Mouse (Mus musculus): ENCODE data around the gene Popdc3. TPM values are rescaled to one million over a fixed set of nuclear protein-coding genes. Genes with fewer than 3 reads are reported as not detected.

Popdc3 gene
- polyA plus RNA-seq, 1 experiment = not detected

DNA sequence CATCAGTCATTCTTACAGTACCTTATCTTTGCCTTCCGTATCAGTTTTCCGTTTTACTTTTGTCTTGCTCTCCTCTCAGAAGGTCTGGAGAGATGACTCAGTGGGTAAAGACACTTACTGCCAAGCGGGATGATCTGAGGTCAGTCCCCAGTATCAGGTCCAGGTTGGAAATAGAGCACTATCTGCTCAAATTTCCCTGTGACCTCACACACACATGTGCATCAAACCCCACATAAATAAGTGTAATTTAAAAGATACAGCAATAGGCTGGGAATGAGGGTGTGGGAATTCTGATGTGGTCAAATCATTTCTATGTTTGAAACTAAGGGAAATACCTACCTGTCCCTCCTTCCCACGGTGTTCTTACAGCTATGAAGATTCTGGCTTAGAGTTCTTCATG lies 121.6 kb downstream of the Popdc3 start:
- Histone ChIP-seq H3K27ac (ENCODE audit: insufficient read depth, low read depth, low read length) (no peak overlapping the region), H3K4me3 (ENCODE audit: insufficient read depth, low read length) (no peak overlapping the region), H3K4me1 (ENCODE audit: control insufficient read depth, insufficient read depth, low read length) (no peaks in the 10 kb centered on the region)
- TF ChIP-seq POLR2A (IDR thresholded peaks at IDR 0.05; ENCODE audit: borderline replicate concordance, low read depth, low read length) = no peak

DNA sequence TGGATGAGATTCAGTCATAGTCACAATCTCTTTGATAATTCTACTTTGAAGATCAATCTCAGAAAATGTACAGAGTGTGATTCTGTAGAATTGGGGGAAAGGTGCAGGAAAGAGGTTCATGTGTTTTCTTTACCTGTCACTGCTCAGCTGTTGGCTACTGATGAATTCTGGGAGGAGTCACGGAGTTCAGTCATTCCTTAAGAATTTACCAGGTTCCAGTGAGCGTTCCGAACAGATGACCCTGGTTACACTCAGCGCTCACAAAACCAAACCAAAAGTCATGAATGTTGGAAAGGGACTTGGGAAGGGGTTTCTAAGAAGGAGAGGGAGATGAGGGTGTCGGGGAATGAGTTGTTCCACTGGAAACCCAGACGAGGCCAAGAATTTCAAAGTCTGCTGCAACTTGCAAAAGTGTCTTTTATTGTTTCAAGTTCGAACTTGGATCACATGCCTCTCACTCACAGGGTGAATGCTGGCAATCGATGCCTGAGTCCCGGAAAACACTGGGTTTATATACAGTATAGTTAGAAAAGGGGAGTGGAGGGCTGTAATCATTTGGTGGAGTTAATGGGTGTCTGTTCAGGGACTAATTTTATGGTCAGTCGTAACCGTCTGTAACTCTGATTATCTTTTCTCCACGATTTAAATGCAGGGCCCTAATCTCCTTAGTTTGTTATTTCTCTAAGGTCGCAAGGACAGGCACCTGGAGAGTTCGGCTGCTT lies 125.6 kb downstream of the Popdc3 start:
- no peak overlapping the region for H3K4me3 ChIP-seq (ENCODE audit: insufficient read depth, low read length)
- H3K4me1 ChIP-seq (ENCODE audit: control insufficient read depth, insufficient read depth, low read length) = no peaks in the 10 kb centered on the region
- no peak overlapping the region for H3K27ac ChIP-seq (ENCODE audit: insufficient read depth, low read depth, low read length)
- TF ChIP-seq POLR2A (IDR thresholded peaks at IDR 0.05; ENCODE audit: borderline replicate concordance, low read depth, low read length) (no peak), CTCF (IDR thresholded peaks at IDR 0.05; ENCODE audit: low read depth, low read length) (no peak)

DNA sequence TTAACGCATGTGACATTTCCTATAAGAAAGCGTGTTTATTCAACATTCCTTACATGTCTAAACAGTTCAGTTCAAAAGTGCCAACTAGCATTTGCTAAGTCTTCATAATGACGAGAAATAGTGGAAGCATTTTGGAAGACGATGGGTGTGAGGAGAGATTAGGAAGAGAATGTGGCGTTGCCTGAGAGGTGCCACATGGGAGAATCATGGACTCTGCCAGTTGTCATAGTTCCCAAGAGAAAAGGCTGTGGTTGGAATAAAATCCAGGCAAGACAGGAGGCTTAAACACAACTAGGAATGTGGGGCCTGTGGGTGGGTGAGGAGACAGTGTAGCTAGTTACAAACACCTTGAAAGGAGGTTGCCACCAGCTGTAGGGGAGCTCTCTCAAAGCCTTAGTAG lies 127.3 kb downstream of the Popdc3 start:
- Histone ChIP-seq H3K4me1 (ENCODE audit: control insufficient read depth, insufficient read depth, low read length) (no peaks in the 10 kb centered on the region), H3K4me3 (ENCODE audit: insufficient read depth, low read length) (no peak overlapping the region), H3K27ac (ENCODE audit: insufficient read depth, low read depth, low read length) (no peak overlapping the region)
- TF ChIP-seq POLR2A (IDR thresholded peaks at IDR 0.05; ENCODE audit: borderline replicate concordance, low read depth, low read length) (no peak), CTCF (IDR thresholded peaks at IDR 0.05; ENCODE audit: low read depth, low read length) (no peak)

DNA sequence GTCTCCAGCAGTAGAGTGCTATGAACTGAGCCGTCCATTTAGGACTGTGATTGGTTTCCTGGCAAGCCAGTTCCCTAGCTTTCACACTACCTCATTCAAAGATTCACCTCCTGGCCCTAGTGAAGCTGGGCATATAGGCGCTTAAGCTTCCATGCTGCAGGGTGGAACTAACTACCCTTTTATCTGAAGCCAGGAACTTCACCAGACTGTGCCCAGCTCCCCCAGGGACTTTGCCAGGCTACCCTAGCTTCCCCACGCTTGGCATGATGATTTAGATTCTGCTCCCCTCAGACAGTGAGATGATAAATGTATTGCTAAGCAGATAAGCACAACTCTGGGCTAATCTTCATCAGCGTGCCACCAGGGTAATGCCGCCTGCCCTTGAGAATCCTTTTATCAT lies 133.2 kb downstream of the Popdc3 start:
- Histone ChIP-seq H3K27ac (ENCODE audit: insufficient read depth, low read depth, low read length) (no peak overlapping the region), H3K4me3 (ENCODE audit: insufficient read depth, low read length) (no peak overlapping the region), H3K4me1 (ENCODE audit: control insufficient read depth, insufficient read depth, low read length) (no peaks in the 10 kb centered on the region)
- no peak for TF ChIP-seq CTCF (IDR thresholded peaks at IDR 0.05; ENCODE audit: low read depth, low read length)
- no peak for TF ChIP-seq POLR2A (IDR thresholded peaks at IDR 0.05; ENCODE audit: borderline replicate concordance, low read depth, low read length)

DNA sequence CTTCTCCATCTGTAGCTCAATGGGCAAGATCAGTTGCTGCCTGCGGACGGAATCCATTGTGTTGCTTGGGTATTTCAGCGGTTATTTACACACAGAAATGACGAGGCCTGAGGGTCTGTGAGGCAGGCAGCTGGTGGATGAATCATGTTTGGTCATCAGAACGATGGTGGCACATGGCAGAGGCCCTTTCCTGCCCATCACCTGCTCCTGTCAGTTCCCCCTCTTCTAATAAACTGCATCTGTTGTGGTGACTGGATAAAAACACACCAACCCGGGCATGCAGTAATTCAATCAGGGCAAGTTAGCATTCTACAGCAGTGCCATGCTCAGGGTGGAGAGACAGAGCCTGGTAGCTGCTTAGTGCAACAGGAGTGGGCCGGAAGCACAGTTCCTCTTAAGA lies 133.7 kb downstream of the Popdc3 start:
- no peak for TF ChIP-seq CTCF (IDR thresholded peaks at IDR 0.05; ENCODE audit: low read depth, low read length)
- no peak for TF ChIP-seq POLR2A (IDR thresholded peaks at IDR 0.05; ENCODE audit: borderline replicate concordance, low read depth, low read length)
- Histone ChIP-seq H3K27ac (ENCODE audit: insufficient read depth, low read depth, low read length) (no peak overlapping the region), H3K4me1 (ENCODE audit: control insufficient read depth, insufficient read depth, low read length) (no peaks in the 10 kb centered on the region), H3K4me3 (ENCODE audit: insufficient read depth, low read length) (no peak overlapping the region)

DNA sequence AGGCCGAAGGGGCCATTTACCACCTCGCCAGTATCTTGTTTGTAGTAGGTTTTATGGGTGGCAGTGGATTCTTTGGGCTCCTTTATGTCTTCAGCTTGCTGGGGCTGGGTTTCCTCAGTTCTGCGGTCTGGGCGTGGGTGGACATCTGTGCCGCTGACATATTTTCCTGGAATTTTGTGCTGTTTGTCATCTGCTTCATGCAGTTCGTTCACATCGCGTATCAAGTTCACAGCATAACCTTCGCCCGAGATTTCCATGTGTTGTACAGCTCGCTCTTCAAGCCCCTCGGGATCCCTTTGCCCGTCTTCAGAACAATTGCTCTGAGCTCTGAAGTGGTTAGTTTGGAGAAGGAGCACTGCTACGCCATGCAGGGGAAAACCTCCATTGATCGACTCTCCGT lies 137.0 kb downstream of the Popdc3 start:
- TF ChIP-seq POLR2A (IDR thresholded peaks at IDR 0.05; ENCODE audit: borderline replicate concordance, low read depth, low read length) (no peak), CTCF (IDR thresholded peaks at IDR 0.05; ENCODE audit: low read depth, low read length) (no peak)
- no peak overlapping the region for H3K4me3 ChIP-seq (ENCODE audit: insufficient read depth, low read length)
- no peak overlapping the region for H3K27ac ChIP-seq (ENCODE audit: insufficient read depth, low read depth, low read length)
- no peaks in the 10 kb centered on the region for H3K4me1 ChIP-seq (ENCODE audit: control insufficient read depth, insufficient read depth, low read length)

DNA sequence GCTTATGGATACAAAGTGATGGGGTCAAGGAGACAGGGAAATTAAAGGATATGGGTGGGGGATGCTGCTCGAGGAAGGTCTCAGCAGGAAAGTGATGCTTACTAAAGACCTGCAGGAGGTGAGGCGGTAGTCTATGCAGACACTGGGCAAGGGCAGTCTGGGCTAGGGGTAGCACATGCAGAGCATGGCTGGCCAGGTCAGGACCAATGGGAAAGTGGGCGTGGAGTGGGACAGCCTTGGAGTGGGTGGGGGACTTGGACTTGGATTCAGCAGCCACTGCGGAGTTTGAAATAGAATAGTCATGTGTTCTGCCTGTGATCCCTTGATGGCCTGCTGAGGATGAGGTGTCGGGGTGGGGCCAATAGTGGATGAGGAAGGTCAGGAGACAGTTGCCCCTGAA lies 141.0 kb downstream of the Popdc3 start:
- Histone ChIP-seq H3K27ac (ENCODE audit: insufficient read depth, low read depth, low read length) (no peak overlapping the region), H3K4me1 (ENCODE audit: control insufficient read depth, insufficient read depth, low read length) (no peaks in the 10 kb centered on the region), H3K4me3 (ENCODE audit: insufficient read depth, low read length) (no peak overlapping the region)
- no peak for TF ChIP-seq POLR2A (IDR thresholded peaks at IDR 0.05; ENCODE audit: borderline replicate concordance, low read depth, low read length)
- TF ChIP-seq CTCF (IDR thresholded peaks at IDR 0.05; ENCODE audit: low read depth, low read length) = no peak

DNA sequence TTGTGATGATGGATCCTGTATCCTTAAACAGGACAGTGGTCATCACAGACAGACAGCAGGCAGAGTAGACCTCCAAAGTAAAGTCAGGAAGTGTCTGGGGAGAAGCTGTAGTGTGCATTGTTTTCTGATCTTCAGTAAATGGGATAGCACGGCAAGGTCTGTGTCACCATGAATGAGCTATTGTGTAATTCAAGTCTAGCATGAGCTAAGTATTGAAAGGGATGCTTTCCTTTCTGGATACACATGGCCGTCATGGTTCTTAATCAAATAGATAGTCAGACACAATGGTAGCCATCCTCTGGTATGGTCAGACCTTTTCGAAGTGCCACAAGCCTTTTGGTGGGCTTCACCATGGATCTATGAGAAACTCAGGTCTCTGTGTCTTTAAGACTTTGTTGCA lies 142.4 kb downstream of the Popdc3 start:
- TF ChIP-seq POLR2A (IDR thresholded peaks at IDR 0.05; ENCODE audit: borderline replicate concordance, low read depth, low read length) (no peak), CTCF (IDR thresholded peaks at IDR 0.05; ENCODE audit: low read depth, low read length) (no peak)
- no peaks in the 10 kb centered on the region for H3K4me1 ChIP-seq (ENCODE audit: control insufficient read depth, insufficient read depth, low read length)
- H3K27ac ChIP-seq (ENCODE audit: insufficient read depth, low read depth, low read length) = no peak overlapping the region
- no peak overlapping the region for H3K4me3 ChIP-seq (ENCODE audit: insufficient read depth, low read length)

DNA sequence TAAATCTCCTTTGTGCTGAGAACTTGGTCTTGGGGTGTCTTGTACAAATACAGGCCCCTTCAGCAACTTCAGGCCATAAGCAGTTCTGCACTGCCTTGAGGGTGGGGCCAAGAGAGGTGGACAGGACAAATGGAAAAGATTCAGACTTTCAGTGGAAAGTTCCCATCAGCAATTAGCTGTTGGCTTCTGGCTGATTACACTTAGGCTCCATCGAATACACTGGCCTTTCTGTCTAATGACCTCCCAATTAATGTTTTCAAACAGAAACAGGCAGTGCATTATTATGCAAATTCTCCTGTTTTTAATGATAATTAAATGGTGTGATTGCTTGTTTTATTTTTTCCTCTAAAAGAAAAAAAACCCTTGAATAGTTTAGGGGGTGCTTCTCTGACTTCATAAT lies 146.3 kb downstream of the Popdc3 start:
- Histone ChIP-seq H3K4me3 (ENCODE audit: insufficient read depth, low read length) (no peak overlapping the region), H3K27ac (ENCODE audit: insufficient read depth, low read depth, low read length) (no peak overlapping the region), H3K4me1 (ENCODE audit: control insufficient read depth, insufficient read depth, low read length) (no peaks in the 10 kb centered on the region)
- no peak for TF ChIP-seq CTCF (IDR thresholded peaks at IDR 0.05; ENCODE audit: low read depth, low read length)
- TF ChIP-seq POLR2A (IDR thresholded peaks at IDR 0.05; ENCODE audit: borderline replicate concordance, low read depth, low read length) = no peak

DNA sequence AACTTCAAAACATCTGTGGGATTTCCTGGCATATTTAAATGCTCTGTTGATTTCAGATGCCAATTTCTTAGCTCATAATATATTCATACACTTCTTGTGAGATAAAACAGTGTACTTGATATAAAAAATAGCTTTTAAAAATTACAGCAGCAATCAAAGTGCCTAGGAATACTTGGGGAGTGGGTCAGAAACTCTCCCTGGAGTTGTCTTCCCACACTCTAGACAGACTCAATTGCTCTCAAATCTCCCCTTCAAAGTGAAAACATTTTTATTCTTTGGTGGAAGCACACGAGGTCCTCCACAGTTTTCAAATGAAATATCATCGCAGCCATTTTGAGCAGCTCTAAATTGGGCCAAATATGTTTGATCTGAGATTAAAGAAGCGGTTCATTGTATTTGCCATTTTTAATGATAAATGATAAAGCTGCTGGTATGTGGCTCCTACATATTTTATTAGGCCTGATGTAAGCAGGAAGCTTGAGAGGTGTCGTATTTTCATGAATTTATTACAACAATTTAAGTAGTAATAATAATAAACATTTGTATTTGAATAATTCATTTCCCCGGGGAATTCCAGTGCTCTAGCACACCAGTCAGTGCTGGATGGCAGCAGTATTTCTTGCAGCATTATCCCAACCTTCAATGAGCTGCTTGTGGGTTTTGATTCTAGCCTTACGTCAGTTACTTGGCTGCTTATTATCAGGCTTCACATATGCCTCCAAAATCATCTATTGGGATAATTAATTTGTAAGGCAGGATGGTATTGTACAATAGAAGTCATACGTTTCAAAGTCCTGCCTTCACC lies 150.5 kb downstream of the Popdc3 start:
- TF ChIP-seq POLR2A (IDR thresholded peaks at IDR 0.05; ENCODE audit: borderline replicate concordance, low read depth, low read length) = no peak
- TF ChIP-seq CTCF (IDR thresholded peaks at IDR 0.05; ENCODE audit: low read depth, low read length) = no peak
- Histone ChIP-seq H3K4me1 (ENCODE audit: control insufficient read depth, insufficient read depth, low read length) (no peaks in the 10 kb centered on the region), H3K27ac (ENCODE audit: insufficient read depth, low read depth, low read length) (no peak overlapping the region), H3K4me3 (ENCODE audit: insufficient read depth, low read length) (no peak overlapping the region)

All from bone marrow macrophage, adult 2 months (primary cell).